Mouse (Mus musculus): ENCODE results near the gene Hist1h3d. TPM values are rescaled to one million over a fixed set of nuclear protein-coding genes. Genes with fewer than 3 reads are reported as not detected.
"Not testable (repeated sequence)": the region's sequence is repeated elsewhere in the genome, so short reads cannot be mapped to it uniquely, and the experiment has no call there.

Gene Hist1h3d
- total and polyA plus RNA-seq, 3 experiments = 3.7 to 6.5 (median 3.7) TPM

DNA sequence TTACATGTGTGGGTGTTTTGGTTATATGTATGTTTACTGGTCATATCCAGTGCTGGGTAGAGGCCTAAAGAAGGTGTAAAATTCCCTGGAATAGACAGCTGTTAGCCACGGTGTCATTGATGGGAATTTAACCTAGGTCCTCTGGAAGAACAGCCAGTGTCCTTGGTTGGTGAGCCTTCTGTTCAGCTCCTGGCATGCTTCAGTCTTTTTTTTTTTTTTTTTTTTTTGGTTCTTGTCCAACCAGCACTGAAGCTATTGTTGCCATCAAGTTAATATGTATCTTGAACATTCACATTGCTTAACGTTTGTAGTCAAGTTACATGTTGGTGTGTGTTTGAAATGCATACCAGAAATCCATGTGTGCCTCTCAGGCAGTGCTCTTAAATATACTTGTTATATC lies 11.1 kb upstream of the Hist1h3d start:
- DNase-seq = no peak

DNA sequence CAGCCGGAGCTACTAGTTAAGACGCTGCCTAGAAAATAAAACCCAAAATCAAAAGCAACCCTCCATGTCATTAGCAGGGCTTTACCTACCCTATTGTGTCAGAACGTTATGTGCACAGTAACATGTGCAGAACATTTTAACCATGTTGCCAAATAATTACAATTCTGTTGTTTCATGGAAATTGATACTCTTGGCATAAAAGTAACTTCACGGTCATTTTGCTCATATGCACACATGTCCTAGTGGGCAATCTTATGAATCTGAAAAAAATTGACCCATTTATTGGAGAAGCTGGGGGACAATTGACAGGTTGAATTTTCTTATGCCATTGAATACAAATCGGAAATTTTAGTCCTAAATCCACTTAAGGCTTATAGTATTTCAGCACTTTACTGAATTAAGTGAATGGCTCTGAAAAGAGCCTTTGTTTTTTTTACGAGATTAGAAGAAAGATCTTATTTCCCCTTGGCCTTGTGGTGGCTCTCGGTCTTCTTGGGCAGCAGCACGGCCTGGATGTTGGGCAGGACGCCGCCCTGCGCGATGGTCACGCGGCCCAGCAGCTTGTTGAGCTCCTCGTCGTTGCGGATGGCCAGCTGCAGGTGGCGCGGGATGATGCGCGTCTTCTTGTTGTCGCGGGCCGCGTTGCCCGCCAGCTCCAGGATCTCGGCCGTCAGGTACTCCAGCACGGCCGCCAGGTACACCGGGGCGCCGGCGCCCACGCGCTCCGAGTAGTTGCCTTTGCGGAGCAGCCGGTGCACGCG lies 5.1 kb upstream of the Hist1h3d start:
- not testable (repeated sequence) for DNase-seq

DNA sequence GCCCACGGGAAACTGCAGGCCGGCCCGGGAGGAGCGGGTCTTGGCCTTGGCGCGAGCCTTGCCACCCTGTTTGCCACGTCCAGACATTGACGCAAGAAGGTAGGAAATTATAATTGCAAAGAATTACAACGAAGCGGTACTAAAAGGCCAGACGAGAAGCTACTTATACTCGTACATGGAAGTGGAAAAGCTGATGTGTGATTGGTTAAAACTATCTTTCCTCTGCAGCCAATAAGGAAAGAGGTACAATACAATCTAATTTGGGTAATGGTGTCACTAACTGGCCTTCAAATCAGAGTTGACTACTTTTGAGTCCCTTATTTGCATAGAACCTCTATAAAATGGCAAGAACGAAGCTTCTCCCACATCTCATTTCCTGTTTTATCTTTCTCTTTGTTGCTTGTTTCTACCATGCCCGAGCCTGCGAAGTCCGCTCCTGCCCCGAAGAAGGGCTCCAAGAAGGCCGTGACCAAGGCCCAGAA lies 4.5 kb upstream of the Hist1h3d start, which contains the start of the genes Hist1h2ae and Hist1h2bg:
Hist1h2ae (minus strand) TSS at position 199 of the 482 bp plus-strand sequence.
Hist1h2bg (plus strand) TSS at position 375 of the 482 bp plus-strand sequence.
- DNase-seq = peak; percentile 84

GRCm38 (mm10) chr13:23571504-23572217 lies 3.9 kb upstream of the Hist1h3d start:
- not testable (repeated sequence) for DNase-seq

DNA sequence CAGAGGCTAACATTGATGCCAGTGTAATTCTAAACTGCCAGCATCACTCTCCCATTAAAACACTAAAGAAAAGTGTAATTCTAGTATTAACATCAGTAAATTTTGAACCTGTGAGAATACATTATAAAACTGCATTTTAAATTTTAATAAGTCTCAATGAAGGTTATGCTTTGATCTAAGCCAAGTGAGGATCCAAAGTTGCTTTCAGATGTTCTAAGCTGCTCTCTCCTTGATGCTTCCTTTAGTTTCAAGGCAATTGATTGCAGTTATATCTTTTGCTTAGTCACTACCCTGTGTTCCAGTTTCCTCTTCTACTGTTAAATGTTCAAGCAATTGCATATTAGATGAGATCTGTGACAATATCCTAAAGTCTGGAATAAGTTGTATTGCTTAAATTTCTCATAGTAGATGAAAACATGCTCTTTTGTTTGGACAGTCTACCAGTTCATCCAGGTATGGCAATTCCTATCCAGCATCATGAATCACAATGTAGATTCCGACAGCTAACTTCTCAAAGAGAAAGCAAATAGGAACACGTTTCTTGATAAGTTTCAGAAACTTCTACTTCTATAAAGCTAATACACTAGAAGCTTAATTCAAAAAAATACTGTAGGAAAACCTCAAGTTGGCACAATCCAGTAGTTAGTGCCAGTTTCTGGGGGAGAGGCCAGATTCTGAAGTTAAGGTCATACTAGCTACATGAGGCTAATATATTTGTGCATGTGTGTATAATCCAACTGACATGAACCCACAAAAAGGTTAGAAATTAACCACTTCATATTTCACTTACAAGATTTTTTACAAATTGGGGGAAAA lies 3.1 kb upstream of the Hist1h3d start:
- DNase-seq = no peak

DNA sequence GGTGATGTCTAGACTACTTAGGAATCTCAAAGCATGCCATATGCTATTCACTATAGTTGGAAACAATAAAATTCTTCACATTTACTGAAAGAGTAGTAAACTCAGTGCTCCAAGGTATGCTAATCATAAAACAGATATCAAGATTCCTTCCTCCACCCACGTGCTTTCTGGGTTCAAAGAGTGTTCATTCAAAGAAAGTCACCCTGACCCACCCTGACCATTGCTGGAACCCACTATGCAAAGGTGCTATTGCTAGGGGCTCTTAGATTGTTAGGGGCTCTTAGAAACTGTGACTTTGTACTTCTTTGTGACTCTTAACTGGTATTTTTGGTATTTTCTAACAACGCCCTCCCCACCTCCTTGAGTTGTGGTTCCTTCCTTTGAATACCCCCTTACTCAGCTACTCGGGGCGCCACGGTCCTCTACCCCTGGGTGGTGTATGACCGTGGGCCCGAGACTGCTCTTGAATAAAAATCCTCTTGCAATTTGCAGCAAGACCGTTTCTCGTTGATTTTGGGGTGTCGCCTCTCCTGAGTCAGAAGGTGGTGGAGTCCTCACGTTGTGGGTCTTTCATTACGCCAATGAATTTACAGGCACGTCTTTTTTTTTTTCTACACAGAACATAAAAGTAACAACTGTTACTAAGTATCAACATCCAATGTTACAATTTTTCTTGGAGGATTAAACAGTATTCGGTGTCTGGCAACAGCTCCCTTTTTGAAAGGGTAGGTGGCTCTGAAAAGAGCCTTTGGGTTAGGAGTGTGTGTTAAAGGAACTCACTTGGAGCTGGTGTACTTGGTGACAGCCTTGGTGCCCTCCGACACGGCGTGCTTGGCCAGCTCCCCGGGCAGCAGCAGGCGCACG lies 2.3 kb upstream of the Hist1h3d start:
- not testable (repeated sequence) for DNase-seq

- DNase-seq = peak; percentile 87
Measured at GRCm38 (mm10) chr13:23573898-23574524, 1.6 kb upstream of the Hist1h3d start, which contains the start of the genes Hist1h2bf and Hist1h2ad. Gene Hist1h2bf, minus strand, starts transcription at chr13:23574196. Gene Hist1h2ad, plus strand, starts transcription at chr13:23574381.

DNA sequence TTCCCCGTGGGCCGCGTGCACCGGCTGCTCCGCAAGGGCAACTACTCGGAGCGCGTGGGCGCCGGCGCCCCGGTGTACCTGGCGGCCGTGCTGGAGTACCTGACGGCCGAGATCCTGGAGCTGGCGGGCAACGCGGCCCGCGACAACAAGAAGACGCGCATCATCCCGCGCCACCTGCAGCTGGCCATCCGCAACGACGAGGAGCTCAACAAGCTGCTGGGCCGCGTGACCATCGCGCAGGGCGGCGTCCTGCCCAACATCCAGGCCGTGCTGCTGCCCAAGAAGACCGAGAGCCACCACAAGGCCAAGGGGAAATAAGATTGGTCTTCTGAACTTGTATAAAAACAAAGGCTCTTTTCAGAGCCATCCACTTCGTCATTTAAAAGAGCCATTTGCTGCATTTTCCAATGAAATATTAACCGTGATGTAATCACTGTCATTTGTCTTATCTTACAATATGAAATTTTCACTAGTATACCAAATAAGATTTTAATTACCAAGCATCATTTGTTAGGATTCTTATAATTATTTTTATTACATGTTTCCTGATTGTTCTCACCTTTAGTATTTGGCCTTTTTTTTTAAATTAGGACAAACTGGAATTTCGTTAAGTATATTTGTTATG lies 905 bp upstream of the Hist1h3d start:
- DNase-seq = not testable (repeated sequence)

GRCm38 (mm10) chr13:23575864-23576313 lies 326 bp downstream of the Hist1h3d start:
- DNase-seq = not testable (repeated sequence)

DNA sequence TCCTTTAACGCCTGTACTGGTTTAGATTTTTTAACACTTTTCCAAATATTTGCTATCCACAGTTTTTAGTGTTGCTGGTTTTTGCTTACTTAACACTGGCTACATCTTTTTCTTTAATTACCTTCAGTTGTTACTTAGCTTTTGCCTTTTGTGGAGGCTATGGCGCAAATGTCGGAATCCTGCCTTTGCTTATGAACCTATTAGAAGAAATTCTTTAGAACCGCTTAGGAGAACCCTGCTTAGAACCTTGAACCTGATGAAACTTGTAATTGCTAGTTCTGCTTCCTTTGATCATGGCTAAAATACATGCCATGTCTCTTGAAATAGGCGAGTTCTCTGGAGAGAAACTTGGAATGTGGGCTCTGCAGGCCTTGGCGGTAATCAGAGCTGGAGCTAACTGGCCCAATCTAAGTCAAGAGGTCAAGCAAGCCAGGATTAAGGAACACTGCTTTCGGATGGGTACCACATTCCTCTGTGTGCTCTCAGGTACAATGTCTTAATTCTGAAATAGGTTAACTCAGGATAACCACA lies 853 bp downstream of the Hist1h3d start:
- DNase-seq = no peak

GRCm38 (mm10) chr13:23576906-23577639 lies 1.5 kb downstream of the Hist1h3d start:
- no peak for DNase-seq

- no peak for DNase-seq
Measured at GRCm38 (mm10) chr13:23577835-23578234, 2.3 kb downstream of the Hist1h3d start.

DNA sequence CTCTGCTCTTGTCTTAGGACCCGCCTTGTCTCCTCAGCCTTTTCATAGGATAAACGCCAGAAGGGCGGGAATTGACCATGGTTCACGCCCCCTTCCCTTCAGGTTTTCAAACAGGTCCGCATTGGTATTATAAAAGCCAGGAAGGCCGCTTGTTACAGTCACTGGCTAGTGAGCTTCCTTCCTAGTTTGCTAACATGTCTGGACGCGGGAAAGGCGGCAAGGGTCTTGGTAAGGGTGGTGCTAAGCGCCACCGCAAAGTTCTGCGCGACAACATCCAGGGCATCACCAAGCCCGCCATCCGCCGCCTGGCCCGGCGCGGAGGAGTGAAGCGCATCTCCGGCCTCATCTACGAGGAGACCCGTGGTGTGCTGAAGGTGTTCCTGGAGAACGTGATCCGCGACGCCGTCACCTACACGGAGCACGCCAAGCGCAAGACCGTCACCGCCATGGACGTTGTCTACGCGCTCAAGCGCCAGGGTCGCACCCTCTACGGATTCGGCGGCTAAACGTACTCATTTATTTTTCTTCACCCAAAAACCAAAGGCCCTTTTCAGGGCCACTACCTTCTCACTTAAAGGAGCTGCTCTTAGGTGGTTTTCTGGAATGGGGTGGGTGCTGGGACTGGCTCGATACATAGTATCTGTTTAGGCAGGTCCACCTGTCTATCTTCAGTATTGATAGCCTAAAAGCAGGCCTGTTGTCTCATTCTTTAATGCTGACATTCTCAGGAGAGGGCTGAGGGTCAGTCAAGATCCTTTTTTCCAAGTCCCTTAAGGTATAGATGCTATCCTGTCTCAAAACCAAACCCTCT lies 6.0 kb downstream of the Hist1h3d start, which contains the start of gene Hist1h4d:
Hist1h4d (plus strand) TSS at position 191 of the 811 bp plus-strand sequence.
- DNase-seq = peak; percentile 97

GRCm38 (mm10) chr13:23582219-23583056 lies 6.9 kb downstream of the Hist1h3d start:
- no peak for DNase-seq

- no peak for DNase-seq
Measured at GRCm38 (mm10) chr13:23583387-23584068, 8.0 kb downstream of the Hist1h3d start.

GRCm38 (mm10) chr13:23584331-23584730 lies 8.8 kb downstream of the Hist1h3d start:
- DNase-seq = no peak
